Mouse (Mus musculus): Measurements from ENCODE around the gene Palm3. TPM values are rescaled to one million over a fixed set of nuclear protein-coding genes. Genes with fewer than 3 reads are reported as not detected.
A peak's percentile ranks its signal among the peaks of the same experiment; 100 is the strongest.

The Palm3 gene
- polyA plus RNA-seq, 1 experiment from 2014 or later, result 3.2 TPM

- H3K4me1 ChIP-seq (ENCODE audit: control insufficient read depth, insufficient read depth, low read length), result peaks cover 23% of the 10 kb centered on the region
- H3K4me3 ChIP-seq (ENCODE audit: low read depth, low read length), result no peak overlapping the region
- H3K9me3 ChIP-seq (ENCODE audit: control insufficient read depth, low read depth, low read length), result no peaks in the 10 kb centered on the region
- WGBS, result 18% methylated on average over 10 of the region's 10 CpGs
- no peak overlapping the region for H3K4me2 ChIP-seq (replicated peaks; ENCODE audit: low read depth, low read length)
- no peaks in the 10 kb centered on the region for H3K36me3 ChIP-seq (ENCODE audit: control insufficient read depth, insufficient read depth, low read length)
- no peak for ATAC-seq (ENCODE audit: insufficient number of reproducible peaks, insufficient read depth, low FRiP score, low read depth)
- no peaks in the 10 kb centered on the region for H3K27me3 ChIP-seq (ENCODE audit: control insufficient read depth, insufficient read depth, low read length)
- H3K9ac ChIP-seq (replicated peaks; ENCODE audit: low read depth, low read length), result no peak overlapping the region
- no peak overlapping the region for H3K27ac ChIP-seq (ENCODE audit: low read length)
Observed at GRCm38 (mm10) chr8:84024171-84024570, 2.9 kb downstream of the Palm3 start.

GRCm38 (mm10) chr8:84025863-84026262 lies 4.6 kb downstream of the Palm3 start:
- 1% methylated on average over 41 of the region's 41 CpGs for WGBS
- no peaks in the 10 kb centered on the region for H3K36me3 ChIP-seq (ENCODE audit: control insufficient read depth, insufficient read depth, low read length)
- peak overlapping the region; percentile 18; the same call in 1 of the 2 replicates for H3K9ac ChIP-seq (replicated peaks; ENCODE audit: low read depth, low read length)
- peak overlapping the region; percentile 54 for H3K4me2 ChIP-seq (replicated peaks; ENCODE audit: low read depth, low read length)
- peaks cover 19% of the 10 kb centered on the region for H3K4me1 ChIP-seq (ENCODE audit: control insufficient read depth, insufficient read depth, low read length)
- H3K9me3 ChIP-seq (ENCODE audit: control insufficient read depth, low read depth, low read length), result no peaks in the 10 kb centered on the region
- H3K27ac ChIP-seq (ENCODE audit: low read length), result no peak overlapping the region
- peak overlapping the region; percentile 33 for H3K4me3 ChIP-seq (ENCODE audit: low read depth, low read length)
- peak; percentile 64 for ATAC-seq (ENCODE audit: insufficient number of reproducible peaks, insufficient read depth, low FRiP score, low read depth)
- H3K27me3 ChIP-seq (ENCODE audit: control insufficient read depth, insufficient read depth, low read length), result no peaks in the 10 kb centered on the region

GRCm38 (mm10) chr8:84027449-84027848 lies 6.2 kb downstream of the Palm3 start:
- H3K4me1 ChIP-seq (ENCODE audit: control insufficient read depth, insufficient read depth, low read length), result peaks cover 10% of the 10 kb centered on the region
- 15% methylated on average over 10 of the region's 10 CpGs for WGBS

GRCm38 (mm10) chr8:84029272-84029671 lies 8.0 kb downstream of the Palm3 start:
- Histone ChIP-seq H3K9ac (replicated peaks; ENCODE audit: low read depth, low read length) (no peak overlapping the region), H3K27ac (ENCODE audit: low read length) (no peak overlapping the region), H3K4me1 (ENCODE audit: control insufficient read depth, insufficient read depth, low read length) (no peaks in the 10 kb centered on the region), H3K4me3 (ENCODE audit: low read depth, low read length) (no peak overlapping the region), H3K9me3 (ENCODE audit: control insufficient read depth, low read depth, low read length) (no peaks in the 10 kb centered on the region), H3K4me2 (replicated peaks; ENCODE audit: low read depth, low read length) (no peak overlapping the region), H3K27me3 (ENCODE audit: control insufficient read depth, insufficient read depth, low read length) (no peaks in the 10 kb centered on the region), H3K36me3 (ENCODE audit: control insufficient read depth, insufficient read depth, low read length) (no peaks in the 10 kb centered on the region)
- no peak for ATAC-seq (ENCODE audit: insufficient number of reproducible peaks, insufficient read depth, low FRiP score, low read depth)
- 88% methylated on average over 5 of the region's 5 CpGs for WGBS

More at GRCm38 (mm10) chr8:84027449-84027848, 6.2 kb downstream of the Palm3 start:
- Histone ChIP-seq H3K27me3 (ENCODE audit: control insufficient read depth, insufficient read depth, low read length) (no peaks in the 10 kb centered on the region), H3K9ac (replicated peaks; ENCODE audit: low read depth, low read length) (no peak overlapping the region), H3K36me3 (ENCODE audit: control insufficient read depth, insufficient read depth, low read length) (no peaks in the 10 kb centered on the region), H3K4me3 (ENCODE audit: low read depth, low read length) (no peak overlapping the region), H3K4me2 (replicated peaks; ENCODE audit: low read depth, low read length) (no peak overlapping the region), H3K9me3 (ENCODE audit: control insufficient read depth, low read depth, low read length) (no peaks in the 10 kb centered on the region), H3K27ac (ENCODE audit: low read length) (no peak overlapping the region)
- no peak for ATAC-seq (ENCODE audit: insufficient number of reproducible peaks, insufficient read depth, low FRiP score, low read depth)

GRCm38 (mm10) chr8:84032777-84033176 lies 11.5 kb downstream of the Palm3 start:
- Histone ChIP-seq H3K4me3 (ENCODE audit: low read depth, low read length) (no peak overlapping the region), H3K36me3 (ENCODE audit: control insufficient read depth, insufficient read depth, low read length) (no peaks in the 10 kb centered on the region), H3K4me1 (ENCODE audit: control insufficient read depth, insufficient read depth, low read length) (no peaks in the 10 kb centered on the region), H3K9me3 (ENCODE audit: control insufficient read depth, low read depth, low read length) (no peaks in the 10 kb centered on the region), H3K27ac (ENCODE audit: low read length) (no peak overlapping the region), H3K27me3 (ENCODE audit: control insufficient read depth, insufficient read depth, low read length) (no peaks in the 10 kb centered on the region), H3K4me2 (replicated peaks; ENCODE audit: low read depth, low read length) (no peak overlapping the region), H3K9ac (replicated peaks; ENCODE audit: low read depth, low read length) (no peak overlapping the region)
- no peak for ATAC-seq (ENCODE audit: insufficient number of reproducible peaks, insufficient read depth, low FRiP score, low read depth)
- WGBS, result 75% methylated on average over 4 of the region's 4 CpGs

GRCm38 (mm10) chr8:84038015-84038414 lies 16.7 kb downstream of the Palm3 start:
- peaks cover 5% of the 10 kb centered on the region; the same call in 1 of the 2 replicates for H3K27me3 ChIP-seq (ENCODE audit: control insufficient read depth, insufficient read depth, low read length)
- no peak for ATAC-seq (ENCODE audit: insufficient number of reproducible peaks, insufficient read depth, low FRiP score, low read depth)

GRCm38 (mm10) chr8:84039050-84039449 lies 17.8 kb downstream of the Palm3 start:
- no peaks in the 10 kb centered on the region for H3K9me3 ChIP-seq (ENCODE audit: control insufficient read depth, low read depth, low read length)
- peaks cover 15% of the 10 kb centered on the region for H3K27me3 ChIP-seq (ENCODE audit: control insufficient read depth, insufficient read depth, low read length)
- no peaks in the 10 kb centered on the region for H3K36me3 ChIP-seq (ENCODE audit: control insufficient read depth, insufficient read depth, low read length)
- 0 out of 2 replicates have a peak, but pooled peaks cover 3% of the 10 kb centered on the region for H3K4me1 ChIP-seq (ENCODE audit: control insufficient read depth, insufficient read depth, low read length)
- ATAC-seq (ENCODE audit: insufficient number of reproducible peaks, insufficient read depth, low FRiP score, low read depth), result 0 out of 2 replicates have a peak, but pooled peaks have one; percentile 14
- WGBS, result 4% methylated on average over 5 of the region's 5 CpGs
- H3K9ac ChIP-seq (replicated peaks; ENCODE audit: low read depth, low read length), result no peak overlapping the region
- no peak overlapping the region for H3K4me2 ChIP-seq (replicated peaks; ENCODE audit: low read depth, low read length)
- no peak overlapping the region for H3K27ac ChIP-seq (ENCODE audit: low read length)
- no peak overlapping the region for H3K4me3 ChIP-seq (ENCODE audit: low read depth, low read length)

More at GRCm38 (mm10) chr8:84038015-84038414, 16.7 kb downstream of the Palm3 start:
- Histone ChIP-seq H3K9me3 (ENCODE audit: control insufficient read depth, low read depth, low read length) (no peaks in the 10 kb centered on the region), H3K4me3 (ENCODE audit: low read depth, low read length) (no peak overlapping the region), H3K4me2 (replicated peaks; ENCODE audit: low read depth, low read length) (no peak overlapping the region), H3K36me3 (ENCODE audit: control insufficient read depth, insufficient read depth, low read length) (no peaks in the 10 kb centered on the region), H3K9ac (replicated peaks; ENCODE audit: low read depth, low read length) (no peak overlapping the region), H3K27ac (ENCODE audit: low read length) (no peak overlapping the region), H3K4me1 (ENCODE audit: control insufficient read depth, insufficient read depth, low read length) (0 out of 2 replicates have a peak, but pooled peaks cover 3% of the 10 kb centered on the region)
- 57% methylated on average over 5 of the region's 5 CpGs for WGBS

- Histone ChIP-seq H3K9me3 (ENCODE audit: control insufficient read depth, low read depth, low read length) (no peaks in the 10 kb centered on the region), H3K36me3 (ENCODE audit: control insufficient read depth, insufficient read depth, low read length) (no peaks in the 10 kb centered on the region), H3K27ac (ENCODE audit: low read length) (no peak within 1 kb of the TSS), H3K27me3 (ENCODE audit: control insufficient read depth, insufficient read depth, low read length) (peaks cover 29% of the 10 kb centered on the region), H3K4me3 (ENCODE audit: low read depth, low read length) (peak within 1 kb of the TSS; percentile 26), H3K9ac (replicated peaks; ENCODE audit: low read depth, low read length) (no peak within 1 kb of the TSS; the same call in 1 of the 2 replicates), H3K4me1 (ENCODE audit: control insufficient read depth, insufficient read depth, low read length) (0 out of 2 replicates have a peak, but pooled peaks cover 3% of the 10 kb centered on the region), H3K4me2 (replicated peaks; ENCODE audit: low read depth, low read length) (peak within 1 kb of the TSS; percentile 64)
- ATAC-seq (ENCODE audit: insufficient number of reproducible peaks, insufficient read depth, low FRiP score, low read depth), result peak; percentile 55
- 6% methylated on average over 40 of the region's 40 CpGs for WGBS
Observed at GRCm38 (mm10) chr8:84042066-84042947, 21.0 kb downstream of the Palm3 start, which contains the start of gene Il27ra. Il27ra (minus strand) TSS chr8:84042589.
